Mouse (Mus musculus): ENCODE results near the gene Gnai1.

DNA sequence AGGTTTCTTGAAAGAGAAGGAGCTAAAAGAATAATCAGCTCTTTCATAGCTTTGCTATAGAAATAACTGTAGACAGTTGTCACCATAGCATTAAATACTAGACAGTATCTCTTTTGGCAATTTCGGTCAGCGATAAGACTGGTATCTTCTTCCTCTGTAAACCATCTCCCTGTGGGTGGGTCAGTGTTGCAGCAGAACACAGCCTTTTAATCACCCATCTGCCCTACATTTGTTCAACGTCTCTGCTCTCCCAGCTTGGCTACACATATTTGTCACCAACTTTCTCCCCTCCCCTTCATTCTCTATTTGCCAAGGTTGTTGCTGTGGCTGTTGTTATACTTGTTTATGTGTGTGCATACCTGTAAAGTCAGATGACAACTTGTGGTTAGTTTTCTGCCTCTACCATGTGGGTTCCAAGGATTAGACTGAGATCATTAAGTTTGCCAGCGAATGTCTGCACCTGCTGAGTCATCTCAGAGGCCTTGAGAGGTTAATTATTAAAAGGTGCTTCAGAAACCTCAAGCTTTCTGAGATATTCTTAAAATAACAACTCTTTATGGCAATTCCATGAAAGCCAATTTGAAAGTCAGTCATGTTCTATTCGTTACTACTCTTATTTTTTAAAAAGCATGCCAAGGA lies 109.7 kb downstream of the Gnai1 start:
- no peak for TF ChIP-seq CTCF (conservative IDR thresholded peaks at IDR 0.05; ENCODE audit: insufficient read depth, insufficient read length, low read depth, low read length)
- no peak for TF ChIP-seq POLR2A (IDR thresholded peaks at IDR 0.05; ENCODE audit: low read depth, low read length)

Data from kidney, adult 2 months (tissue).